In genomic region chr19:8711506-8711905, GRCm38 (mm10) we compare ENCODE assay signal across 8 mouse cellular contexts. TPM values are rescaled to one million over a fixed set of nuclear protein-coding genes. Genes with fewer than 3 reads are reported as not detected.
A peak's percentile ranks its signal among the peaks of the same experiment; 100 is the strongest.
DNase-seq lines count a peak whose midpoint lies in the region; ATAC-seq and TF ChIP-seq lines count a peak whose summit lies in the region.

No protein-coding gene starts in this region.

- H3K4me2 ChIP-seq in kidney, embryonic 15.5 days, result peak overlapping the region; percentile 77
- peak overlapping the region; percentile 69 for H3K4me2 ChIP-seq in intestine, postnatal 0 days (replicated peaks; ENCODE audit: low read depth)
- H3K4me2 ChIP-seq in myocyte (ENCODE audit: low read depth), result peak overlapping the region; percentile 95

- intact Hi-C loops in gastrocnemius, postnatal 36 days (cut with DNase I), result loop anchor here (10.0 kb wide), 1 partner anchor 403 kb away; no protein-coding TSS in a partner anchor

- TF ChIP-seq POLR2A in myocyte (IDR thresholded peaks at IDR 0.05; ENCODE audit: insufficient read length, low read depth), result peak; percentile 18

- H3K9me3 ChIP-seq in kidney, embryonic 15.5 days (replicated peaks), result no peaks in the 10 kb centered on the region
- no peaks in the 10 kb centered on the region for H3K9me3 ChIP-seq in embryonic facial prominence, embryonic 10.5 days
- no peaks in the 10 kb centered on the region for H3K9me3 ChIP-seq in intestine, postnatal 0 days (ENCODE audit: control insufficient read depth)

- H3K27me3 ChIP-seq in kidney, embryonic 15.5 days, result no peaks in the 10 kb centered on the region
- H3K27me3 ChIP-seq in embryonic facial prominence, embryonic 10.5 days (replicated peaks; ENCODE audit: low read depth, poor library complexity, severe bottlenecking), result no peaks in the 10 kb centered on the region
- H3K27me3 ChIP-seq in intestine, postnatal 0 days (replicated peaks; ENCODE audit: control insufficient read depth, insufficient read depth, low read length), result no peaks in the 10 kb centered on the region
- no peaks in the 10 kb centered on the region for H3K27me3 ChIP-seq in myocyte (ENCODE audit: control insufficient read depth, insufficient read depth, insufficient read length)

- no peak for TF ChIP-seq CTCF in intestine, postnatal 0 days (IDR thresholded peaks at IDR 0.05; ENCODE audit: low read depth)

- peak overlapping the region; percentile 36 for H3ac ChIP-seq in myocyte (ENCODE audit: control insufficient read depth, insufficient read length)

- peaks cover 34% of the 10 kb centered on the region for H3K4me1 ChIP-seq in kidney, embryonic 15.5 days
- H3K4me1 ChIP-seq in embryonic facial prominence, embryonic 10.5 days, result peaks cover 34% of the 10 kb centered on the region
- no peaks in the 10 kb centered on the region for H3K4me1 ChIP-seq in intestine, postnatal 0 days (replicated peaks; ENCODE audit: control insufficient read depth, insufficient read depth, low read length)

- 50% methylated on average over 4 of the region's 4 CpGs for WGBS in kidney, embryonic 15.5 days
- 85% methylated on average over 4 of the region's 4 CpGs for WGBS in embryonic facial prominence, embryonic 10.5 days
- 47% methylated on average over 4 of the region's 4 CpGs for WGBS in intestine, postnatal 0 days

- no peak for ATAC-seq in kidney, embryonic 15.5 days (replicated peaks; ENCODE audit: low FRiP score)
- no peak for ATAC-seq in intestine, postnatal 0 days

- H3K9ac ChIP-seq in kidney, embryonic 15.5 days, result peak overlapping the region; percentile 83
- H3K9ac ChIP-seq in intestine, postnatal 0 days (ENCODE audit: low read depth, low read length), result peak overlapping the region; percentile 90; the same call in 1 of the 2 replicates

- peaks cover 60% of the 10 kb centered on the region for H3K79me2 ChIP-seq in myocyte (ENCODE audit: control insufficient read depth, insufficient read depth)

- peak overlapping the region; percentile 87 for H3K4me3 ChIP-seq in kidney, embryonic 15.5 days (replicated peaks)
- peak overlapping the region; percentile 90 for H3K4me3 ChIP-seq in embryonic facial prominence, embryonic 10.5 days
- H3K4me3 ChIP-seq in intestine, postnatal 0 days (ENCODE audit: low read depth, low read length), result peak overlapping the region; percentile 96
- peak overlapping the region; percentile 93 for H3K4me3 ChIP-seq in myocyte

- no peak for DNase-seq in kidney, adult 18-20 months
- DNase-seq in embryonic facial prominence, embryonic 10.5 days (ENCODE audit: low spot score), result no peak
- DNase-seq in cerebellum, postnatal 14 days, result no peak
- no peak for DNase-seq in gastrocnemius, postnatal 36 days
- no peak for DNase-seq in adrenal gland, postnatal 10 days

- H3K27ac ChIP-seq in kidney, embryonic 15.5 days, result peak overlapping the region; percentile 97
- peak overlapping the region; percentile 96; the same call in 1 of the 2 replicates for H3K27ac ChIP-seq in embryonic facial prominence, embryonic 10.5 days (replicated peaks)
- peak overlapping the region; percentile 35; the same call in 1 of the 2 replicates for H3K27ac ChIP-seq in intestine, postnatal 0 days (ENCODE audit: low read depth, low read length)

- H3K36me3 ChIP-seq in kidney, embryonic 15.5 days, result peaks cover 52% of the 10 kb centered on the region
- peaks cover 59% of the 10 kb centered on the region for H3K36me3 ChIP-seq in embryonic facial prominence, embryonic 10.5 days (replicated peaks)
- H3K36me3 ChIP-seq in intestine, postnatal 0 days (ENCODE audit: control insufficient read depth, insufficient read depth), result peaks cover 44% of the 10 kb centered on the region
- H3K36me3 ChIP-seq in myocyte (ENCODE audit: control insufficient read depth, insufficient read depth), result peaks cover 59% of the 10 kb centered on the region

TF ChIP-seq in myocyte, 11 proteins besides CTCF, POLR2A, EP300 and RAD21:
- TF ChIP-seq POLR2AphosphoS2 (IDR thresholded peaks at IDR 0.05; ENCODE audit: insufficient read length, low read depth), result peak; percentile 78
- TF ChIP-seq MYOD1 (IDR thresholded peaks at IDR 0.05; ENCODE audit: control insufficient read depth in 1 of 3, insufficient read length in 2 of 3, low read depth in 2 of 3), result no peak

RNA-seq across cellular contexts. Expression of gene Slc3a2, which starts 11.7 kb away (rescaled TPM):
- 115 and 123 TPM in 2 replicates for polyA plus RNA-seq in kidney, embryonic 15.5 days (2015; fragmentation: Nextera tagmentation; extraction: Ambion mirVana)
- 125 and 127 TPM in 2 replicates for polyA plus RNA-seq in embryonic facial prominence, embryonic 10.5 days (2016; fragmentation: Nextera tagmentation; extraction: Ambion mirVana)
- polyA plus RNA-seq in intestine, postnatal 0 days (2015; fragmentation: Nextera tagmentation; extraction: Ambion mirVana), result 237 and 283 TPM in 2 replicates
- 806 TPM for polyA plus RNA-seq in myocyte (2012; fragmentation: generic; extraction: Trizol)
- 10 to 100 TPM; 27.9 to 30.0 TPM for total RNA-seq in gastrocnemius, postnatal 36 days (2021)
- total RNA-seq in adrenal gland, postnatal 10 days (2021), result 100 to 1,000 TPM in 1 of 2 experiments, 10 to 100 TPM in 1; 97.4 to 178 TPM

RNA-seq across cellular contexts. Expression of gene Wdr74, which starts 24.1 kb away (rescaled TPM):
- polyA plus RNA-seq in kidney, embryonic 15.5 days (2015; fragmentation: Nextera tagmentation; extraction: Ambion mirVana), result 90.1 and 94.2 TPM in 2 replicates
- polyA plus RNA-seq in embryonic facial prominence, embryonic 10.5 days (2016; fragmentation: Nextera tagmentation; extraction: Ambion mirVana), result 117 and 127 TPM in 2 replicates
- polyA plus RNA-seq in intestine, postnatal 0 days (2015; fragmentation: Nextera tagmentation; extraction: Ambion mirVana), result 32.8 and 33.4 TPM in 2 replicates
- polyA plus RNA-seq in myocyte (2012; fragmentation: generic; extraction: Trizol), result 109 TPM
- total RNA-seq in gastrocnemius, postnatal 36 days (2021), result 10 to 100 TPM; 15.2 to 20.4 TPM
- total RNA-seq in adrenal gland, postnatal 10 days (2021), result 10 to 100 TPM; 51.1 to 58.8 TPM

RNA-seq across cellular contexts. Expression of gene 1700092M07Rik, which starts 29.0 kb away (rescaled TPM):
- polyA plus RNA-seq in kidney, embryonic 15.5 days (2015; fragmentation: Nextera tagmentation; extraction: Ambion mirVana), result 2.0 and 2.6 TPM in 2 replicates
- polyA plus RNA-seq in embryonic facial prominence, embryonic 10.5 days (2016; fragmentation: Nextera tagmentation; extraction: Ambion mirVana), result 3.4 and 3.5 TPM in 2 replicates
- 0.50 and 0.56 TPM in 2 replicates for polyA plus RNA-seq in intestine, postnatal 0 days (2015; fragmentation: Nextera tagmentation; extraction: Ambion mirVana)
- polyA plus RNA-seq in myocyte (2012; fragmentation: generic; extraction: Trizol), result 0.94 TPM
- total RNA-seq in gastrocnemius, postnatal 36 days (2021), result under 1 TPM in 1 of 2 experiments, not detected in 1; 0.66 TPM
- total RNA-seq in adrenal gland, postnatal 10 days (2021), result 1 to 10 TPM; 1.3 to 3.1 TPM

RNA-seq across cellular contexts. Expression of gene Stx5a, which starts 29.7 kb away (rescaled TPM):
- polyA plus RNA-seq in kidney, embryonic 15.5 days (2015; fragmentation: Nextera tagmentation; extraction: Ambion mirVana), result 132 and 145 TPM in 2 replicates
- polyA plus RNA-seq in embryonic facial prominence, embryonic 10.5 days (2016; fragmentation: Nextera tagmentation; extraction: Ambion mirVana), result 97.0 and 108 TPM in 2 replicates
- 83.4 and 89.2 TPM in 2 replicates for polyA plus RNA-seq in intestine, postnatal 0 days (2015; fragmentation: Nextera tagmentation; extraction: Ambion mirVana)
- 49.5 TPM for polyA plus RNA-seq in myocyte (2012; fragmentation: generic; extraction: Trizol)
- 10 to 100 TPM; 19.0 to 19.9 TPM for total RNA-seq in gastrocnemius, postnatal 36 days (2021)
- 10 to 100 TPM; 73.8 to 75.8 TPM for total RNA-seq in adrenal gland, postnatal 10 days (2021)

RNA-seq across cellular contexts. Expression of gene Nxf1, which starts 45.4 kb away (rescaled TPM):
- polyA plus RNA-seq in kidney, embryonic 15.5 days (2015; fragmentation: Nextera tagmentation; extraction: Ambion mirVana), result 183 and 189 TPM in 2 replicates
- polyA plus RNA-seq in embryonic facial prominence, embryonic 10.5 days (2016; fragmentation: Nextera tagmentation; extraction: Ambion mirVana), result 254 and 269 TPM in 2 replicates
- polyA plus RNA-seq in intestine, postnatal 0 days (2015; fragmentation: Nextera tagmentation; extraction: Ambion mirVana), result 54.5 and 57.2 TPM in 2 replicates
- 64.3 TPM for polyA plus RNA-seq in myocyte (2012; fragmentation: generic; extraction: Trizol)
- total RNA-seq in gastrocnemius, postnatal 36 days (2021), result 10 to 100 TPM; 24.1 to 32.9 TPM
- 100 to 1,000 TPM in 1 of 2 experiments, 10 to 100 TPM in 1; 88.6 to 107 TPM for total RNA-seq in adrenal gland, postnatal 10 days (2021)

Comparison
In these comparisons a context has a peak if more than half of its experiments do, and no peak if none do; other contexts are left out.
1. H3K27ac ChIP-seq: peak in every context shown above with its lines; median percentile 97 in kidney, embryonic 15.5 days; 96 in embryonic facial prominence, embryonic 10.5 days; 35 in intestine, postnatal 0 days.